Mouse (Mus musculus) heart, postnatal 25 days (tissue): Measurements from ENCODE around the gene Vmn2r116. TPM values are rescaled to one million over a fixed set of nuclear protein-coding genes. Genes with fewer than 3 reads are reported as not detected.
"Not testable (repeated sequence)": the region's sequence is repeated elsewhere in the genome, so short reads cannot be mapped to it uniquely, and the experiment has no call there.

Source experiments
- DNase-seq: peaks from one replicate; pipeline ENCODE4 v3.0.0; 2022; ENCODE audit warnings: low spot score
- intact Hi-C: fragments of 180-260 bp; cut with DNase I; formaldehyde crosslinking; loops from one replicate; pipeline ENCODE4 v1.15.1; 2025
- total RNA-seq, 2 experiments: library from RNA; stranded (reverse); gene quantifications; 2 replicates each; pipeline ENCODE4 v1.2.3; 2021

The Vmn2r116 gene
- total RNA-seq, result not detected

- DNase-seq, intact Hi-C loops: not testable (repeated sequence)
These were observed at the start of gene Vmn2r116 for GRCm38 (mm10) chr17:23384304-23384703. Gene Vmn2r116, plus strand, starts transcription at chr17:23384604.

DNA sequence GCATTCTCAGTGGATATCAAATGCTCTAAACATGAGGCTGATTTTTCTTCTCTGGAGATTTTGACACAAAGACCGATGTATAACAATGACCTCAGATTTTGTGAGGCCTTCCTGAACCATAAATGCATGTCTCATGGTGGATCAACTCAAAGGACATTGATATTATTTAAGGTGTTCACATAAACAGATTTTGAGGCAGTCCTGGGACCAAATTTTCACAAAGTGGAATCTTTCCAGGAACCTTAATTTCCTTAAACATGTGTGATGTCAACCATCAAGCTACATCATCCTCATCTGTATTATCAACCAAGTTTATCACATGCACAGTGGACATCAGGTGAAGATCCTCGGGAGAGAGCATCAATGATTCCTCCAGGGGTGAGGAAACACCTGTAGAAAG, 41.0 kb upstream of the Vmn2r116 start, which contains the start of gene Vmn2r115:
Vmn2r115 (plus strand) TSS at position 301 of the 400 bp plus-strand sequence.
- not testable (repeated sequence) for DNase-seq

GRCm38 (mm10) chr17:23351644-23352043, 32.8 kb upstream of the Vmn2r116 start:
- no peak for DNase-seq
- intact Hi-C loops, result no loop called here

More for the DNA sequence above, 41.0 kb upstream of the Vmn2r116 start, which contains the start of gene Vmn2r115:
- intact Hi-C loops, result not testable (repeated sequence)

DNA sequence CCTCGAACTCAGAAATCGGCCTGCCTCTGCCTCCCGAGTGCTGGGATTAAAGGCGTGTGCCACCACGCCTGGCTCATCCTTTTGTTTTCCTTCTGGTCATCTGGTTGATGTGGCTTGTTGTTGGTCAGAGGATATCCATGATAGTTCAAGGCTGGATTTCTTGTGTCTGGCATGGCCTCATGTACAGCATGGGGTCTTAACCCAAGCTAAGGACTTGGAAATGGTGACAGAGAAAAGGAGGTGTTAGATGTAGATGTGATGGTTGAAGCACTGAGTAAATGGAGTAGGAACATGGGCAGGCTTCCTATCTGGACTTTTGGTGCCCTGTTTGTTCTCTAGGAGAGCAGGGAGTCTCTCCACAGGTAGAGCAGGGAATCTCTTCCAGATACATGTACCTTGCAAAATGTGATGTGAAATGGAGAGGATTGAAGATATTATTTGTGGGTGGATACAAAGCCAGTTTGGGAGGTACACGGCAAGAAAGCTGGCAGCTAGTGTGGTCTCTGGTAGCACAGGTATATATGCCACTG, 48.8 kb downstream of the Vmn2r116 start:
- no peak for DNase-seq
- intact Hi-C loops, result loop anchor here (1.0 to 5.0 kb wide), 2 partner anchors 80 to 141 kb away; no protein-coding TSS in a partner anchor

Other genes starting within 250 kb of the Vmn2r116 start
- 1 to 10 TPM; 4.0 to 7.0 TPM for gene Zfp40, start 191.4 kb upstream of the Vmn2r116 start, total RNA-seq
- gene Vmn2r114, start 72.1 kb upstream of the Vmn2r116 start, total RNA-seq, result not detected
- gene Vmn2r115, start 40.9 kb upstream of the Vmn2r116 start, total RNA-seq, result not detected
- gene Vmn2r117, start 95.1 kb downstream of the Vmn2r116 start, total RNA-seq, result not detected
- 1 to 10 TPM; 4.7 to 6.2 TPM for gene Zfp213, start 179.6 kb downstream of the Vmn2r116 start, total RNA-seq
- gene Zfp13, start 214.9 kb downstream of the Vmn2r116 start, total RNA-seq, result 1 to 10 TPM; 3.4 to 4.8 TPM
- gene Zscan10, start 216.3 kb downstream of the Vmn2r116 start, total RNA-seq, result not detected